Mouse (Mus musculus): ENCODE results near the gene Tspan31.
"Not testable (repeated sequence)": the region's sequence is repeated elsewhere in the genome, so short reads cannot be mapped to it uniquely, and the experiment has no call there.

Gene Tspan31

DNA sequence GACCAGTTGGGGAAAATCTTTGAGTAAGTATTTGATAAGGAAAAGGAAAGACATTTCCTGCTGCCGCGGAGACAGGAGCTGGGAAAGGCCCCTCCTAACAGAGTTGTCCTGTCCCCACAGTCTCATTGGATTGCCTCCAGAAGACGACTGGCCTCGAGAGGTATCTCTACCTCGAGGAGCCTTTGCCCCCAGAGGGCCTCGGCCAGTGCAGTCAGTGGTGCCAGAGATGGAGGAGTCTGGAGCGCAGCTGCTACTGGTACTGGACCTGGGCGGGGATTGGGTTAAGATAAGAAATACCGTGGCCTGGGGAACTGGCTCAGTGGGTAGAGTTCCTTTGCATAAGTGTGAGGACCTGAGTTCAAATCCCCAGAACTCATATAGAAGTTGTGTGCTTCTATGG lies 4.1 kb downstream of the Tspan31 start:
- no peak for DNase-seq (ENCODE audit: extremely low read depth, low read depth)

- no peak for DNase-seq (ENCODE audit: extremely low read depth, low read depth)
Measured at GRCm38 (mm10) chr10:127063913-127064870, 5.9 kb downstream of the Tspan31 start.

DNA sequence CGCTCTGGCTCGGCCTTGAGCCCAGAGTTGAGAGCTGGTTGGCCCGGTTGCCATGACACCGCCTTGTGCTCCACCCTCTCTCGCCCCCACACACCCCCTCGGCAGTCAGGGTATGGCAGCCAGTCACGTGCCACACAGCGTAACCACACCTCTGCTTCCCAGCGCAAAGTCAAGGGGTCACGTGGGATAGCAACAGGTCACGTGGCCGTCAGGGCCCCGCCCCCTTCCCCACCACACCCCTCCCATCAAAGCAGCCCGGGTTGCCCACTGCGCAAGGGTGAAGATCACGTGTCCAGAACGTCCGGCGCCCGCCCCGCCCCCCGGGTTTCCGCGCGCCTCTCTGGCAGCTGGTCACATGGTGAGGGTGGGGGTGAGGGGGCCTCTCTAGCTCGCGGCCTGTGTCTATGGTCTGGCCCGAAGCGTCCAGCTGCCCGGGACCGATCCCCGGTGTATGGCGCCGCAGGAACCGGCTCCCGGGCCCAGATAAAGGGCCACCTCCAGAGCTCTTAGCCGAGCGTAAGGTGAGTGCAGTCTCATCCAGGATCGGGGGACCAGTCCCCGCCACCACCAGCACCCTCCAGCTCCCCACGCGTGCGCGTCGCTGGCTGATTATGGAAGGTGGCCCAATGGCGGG lies 6.7 kb downstream of the Tspan31 start, which contains the start of gene Cdk4:
Gene Cdk4, plus strand, starts transcription at position 296 of the 634 bp plus-strand sequence.
- DNase-seq (ENCODE audit: extremely low read depth, low read depth) = peak; percentile 92

DNA sequence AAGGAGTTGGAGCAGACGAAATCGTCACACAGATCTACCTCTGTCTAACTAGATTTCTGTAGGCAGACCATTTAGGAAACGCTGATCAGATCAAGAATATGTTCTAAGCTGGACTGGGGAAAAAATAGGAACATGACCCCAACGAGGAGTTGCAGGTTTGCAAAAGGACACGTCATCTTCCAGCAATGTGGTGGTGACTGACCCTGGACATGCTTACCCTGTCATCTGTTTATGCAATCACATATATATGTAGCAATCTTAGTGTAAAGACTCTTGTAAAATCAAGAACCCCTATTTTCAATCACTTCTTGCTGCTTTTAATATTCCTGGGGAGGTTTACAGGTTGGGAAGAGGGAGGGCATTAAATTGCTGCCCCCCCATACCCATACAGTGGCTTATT lies 7.6 kb downstream of the Tspan31 start:
- no peak for DNase-seq (ENCODE audit: extremely low read depth, low read depth)

- not testable (repeated sequence) for DNase-seq (ENCODE audit: extremely low read depth, low read depth)
Measured at GRCm38 (mm10) chr10:127062101-127062500, 8.0 kb downstream of the Tspan31 start.

- no peak for DNase-seq (ENCODE audit: extremely low read depth, low read depth)
Measured at GRCm38 (mm10) chr10:127061513-127061912, 8.6 kb downstream of the Tspan31 start.

DNA sequence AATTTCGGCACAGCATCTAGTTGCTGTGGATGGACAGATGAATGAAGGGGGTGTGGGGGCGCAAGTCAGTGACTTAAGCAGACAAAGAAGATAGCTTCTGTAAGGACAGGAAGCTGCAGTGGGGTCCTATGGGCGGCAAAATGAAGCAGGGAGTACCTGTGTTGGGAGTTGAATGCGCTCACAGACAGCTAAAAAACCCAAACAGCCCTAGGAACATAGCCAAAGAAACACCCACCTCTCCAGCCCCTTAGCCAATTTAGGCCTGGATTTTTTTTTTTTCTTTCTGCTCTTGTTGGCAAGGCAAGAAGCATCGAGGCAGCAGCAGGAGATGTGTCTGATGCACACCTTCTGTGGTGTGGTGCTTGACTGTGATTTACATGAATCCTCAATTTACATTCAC lies 9.0 kb downstream of the Tspan31 start:
- DNase-seq (ENCODE audit: extremely low read depth, low read depth) = no peak

DNA sequence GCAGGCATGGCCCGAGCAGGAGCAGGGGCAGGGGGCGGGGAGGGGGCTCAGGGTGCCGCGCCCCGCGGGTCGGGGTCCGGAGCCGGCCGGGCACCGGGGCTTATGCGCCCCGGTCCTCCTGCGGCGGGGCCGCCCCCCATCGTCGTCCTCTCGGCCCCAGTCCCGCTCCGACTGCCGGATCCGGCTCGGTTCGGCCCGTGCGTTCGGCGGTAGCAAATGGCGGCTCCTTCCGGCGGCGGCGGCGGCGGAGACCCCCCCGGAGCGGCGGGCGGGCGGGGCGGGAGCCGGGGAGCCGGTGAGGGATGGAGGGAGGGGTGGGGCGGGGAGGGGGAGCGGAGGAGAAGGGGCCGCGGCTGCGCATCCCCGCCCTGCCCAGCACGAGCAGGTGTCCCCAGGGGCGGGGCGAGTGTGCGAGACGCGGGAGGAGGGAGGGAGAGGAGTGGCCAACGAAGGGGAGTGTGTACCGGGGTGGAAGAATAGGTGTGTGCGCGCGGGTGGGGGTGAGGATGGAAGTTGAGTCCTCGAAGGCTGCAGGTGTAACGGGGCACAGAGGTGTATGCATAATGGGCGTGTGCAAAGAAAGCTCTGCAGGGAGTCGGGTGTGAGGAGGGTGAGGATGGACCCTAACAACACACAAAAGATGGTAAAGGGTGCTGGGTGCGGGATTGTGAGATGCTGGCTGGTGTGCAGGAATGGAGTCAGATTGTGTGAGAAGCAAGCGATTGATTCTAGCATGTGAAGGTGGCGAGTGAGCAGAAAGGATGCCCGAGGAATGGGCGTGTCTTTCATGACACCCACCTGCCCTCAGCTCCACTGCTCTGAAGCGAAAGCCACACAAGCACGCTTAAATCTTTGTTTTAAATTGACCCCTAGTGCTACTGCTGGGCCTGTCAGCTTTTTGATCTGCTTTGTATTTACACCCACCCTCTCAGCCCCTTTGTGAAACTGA lies 9.8 kb downstream of the Tspan31 start, which contains the start of gene March9:
Gene March9, minus strand, starts transcription at position 217 of the 949 bp plus-strand sequence.
- no peak for DNase-seq (ENCODE audit: extremely low read depth, low read depth)

- DNase-seq (ENCODE audit: extremely low read depth, low read depth) = no peak
Measured at GRCm38 (mm10) chr10:127059174-127059967, 10.7 kb downstream of the Tspan31 start.

- no peak for DNase-seq (ENCODE audit: extremely low read depth, low read depth)
Measured at GRCm38 (mm10) chr10:127058708-127059107, 11.4 kb downstream of the Tspan31 start.

DNA sequence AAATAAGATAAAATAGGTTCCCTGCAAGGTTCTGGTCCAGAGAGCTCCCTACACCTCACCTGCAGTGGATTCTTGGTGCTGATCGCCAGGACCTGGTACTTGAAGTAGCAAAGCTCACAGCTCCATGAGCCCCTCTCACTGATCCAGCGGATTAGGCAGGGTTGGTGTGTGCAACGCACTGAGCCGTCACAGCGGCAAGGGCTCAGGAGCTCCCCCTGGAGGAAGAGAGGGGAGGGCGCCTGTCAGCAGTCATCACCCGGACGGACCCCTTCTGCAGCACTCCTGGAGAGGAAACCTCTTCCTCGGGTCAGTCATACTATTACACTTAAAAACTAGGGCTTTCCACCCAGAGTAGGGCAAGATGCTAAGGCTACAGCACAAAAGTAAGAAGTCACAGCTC lies 11.9 kb downstream of the Tspan31 start:
- no peak for DNase-seq (ENCODE audit: extremely low read depth, low read depth)

- no peak for DNase-seq (ENCODE audit: extremely low read depth, low read depth)
Measured at GRCm38 (mm10) chr10:127056490-127056889, 13.6 kb downstream of the Tspan31 start.

GRCm38 (mm10) chr10:127055406-127055805 lies 14.7 kb downstream of the Tspan31 start:
- DNase-seq (ENCODE audit: extremely low read depth, low read depth) = no peak

DNA sequence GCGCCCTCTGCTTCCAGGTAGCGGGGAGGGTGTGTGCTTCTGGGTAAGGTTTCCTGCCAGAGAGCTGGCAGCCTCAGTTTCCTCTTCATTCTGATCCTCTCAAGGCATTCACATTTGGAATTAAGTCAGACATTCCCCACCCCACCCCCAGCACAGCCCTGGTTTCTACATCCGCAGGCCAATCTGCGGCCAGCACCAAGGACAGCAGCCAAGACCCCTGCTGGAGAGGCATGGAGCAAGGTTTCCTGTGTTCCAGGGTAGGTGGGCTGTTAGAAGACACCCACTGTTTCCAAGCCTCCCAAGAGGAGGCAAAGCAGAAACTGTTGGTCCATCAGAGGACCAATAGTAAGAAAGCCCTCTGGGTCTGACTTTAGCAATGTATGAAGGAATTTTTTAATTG lies 15.4 kb downstream of the Tspan31 start:
- no peak for DNase-seq (ENCODE audit: extremely low read depth, low read depth)

DNA sequence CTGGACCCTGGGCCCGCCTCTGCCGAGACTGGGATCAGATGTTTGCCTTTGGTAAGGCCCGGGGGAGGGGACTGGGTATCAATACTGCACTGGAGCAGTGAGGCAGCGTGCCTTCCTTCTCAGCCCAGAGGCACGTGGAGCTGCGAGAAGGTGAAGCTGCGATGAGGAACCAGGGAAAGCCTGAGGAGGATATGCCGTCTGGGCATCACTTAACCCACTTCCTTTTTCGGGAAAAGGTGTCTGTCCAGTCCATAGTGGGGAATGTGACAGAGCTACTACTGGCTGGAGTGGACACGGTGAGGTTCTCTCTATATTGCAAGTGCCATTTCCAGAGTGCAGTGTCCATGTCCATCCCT lies 20.0 kb downstream of the Tspan31 start:
- DNase-seq (ENCODE audit: extremely low read depth, low read depth) = no peak

- no peak for DNase-seq (ENCODE audit: extremely low read depth, low read depth)
Measured at GRCm38 (mm10) chr10:127049395-127050118, 20.5 kb downstream of the Tspan31 start.

- DNase-seq (ENCODE audit: extremely low read depth, low read depth) = no peak
Measured at GRCm38 (mm10) chr10:127048608-127049394, 21.3 kb downstream of the Tspan31 start.

GRCm38 (mm10) chr10:127047954-127048353 lies 22.1 kb downstream of the Tspan31 start, which contains the start of gene Cyp27b1:
TSS of gene Cyp27b1 (plus strand) at chr10:127048250.
- no peak for DNase-seq (ENCODE audit: extremely low read depth, low read depth)

- no peak for DNase-seq (ENCODE audit: extremely low read depth, low read depth)
Measured at GRCm38 (mm10) chr10:127043187-127043586, 26.9 kb downstream of the Tspan31 start.

Data from MEL-GATA-1-ER (cell line).